Mouse (Mus musculus) liver, embryonic 13.5 days (tissue): ENCODE results near the gene Tac2. TPM values are rescaled to one million over a fixed set of nuclear protein-coding genes. Genes with fewer than 3 reads are reported as not detected.

Experiments
- ATAC-seq: fragments of 200-750 bp; cut with Nextera tagmentation; 2 replicates; pipeline ENCODE4 v1.8.0; 2017; ENCODE audit warnings: low read depth, mild to moderate bottlenecking, moderate number of reproducible peaks, moderate library complexity
- DNase-seq: peaks from one replicate; pipeline ENCODE4 v3.0.0; 2022
- H3K27ac ChIP-seq: fragments of 300-500 bp; sonication (generic); 2 replicates; pipeline ENCODE4 v1.5.1; 2015; ENCODE audit warnings: moderate library complexity, mild to moderate bottlenecking, inconsistent platforms
- H3K27me3 ChIP-seq: fragments of 300-500 bp; sonication (generic); 2 replicates; pipeline ENCODE4 v1.6.1; 2015; ENCODE audit warnings: mild to moderate bottlenecking, inconsistent platforms
- H3K36me3 ChIP-seq: fragments of 300-500 bp; sonication (generic); 2 replicates; pipeline ENCODE4 v1.6.1; 2015; ENCODE audit warnings: mild to moderate bottlenecking, inconsistent platforms
- H3K4me1 ChIP-seq: fragments of 300-500 bp; sonication (generic); replicated peaks from 2 replicates; pipeline ENCODE4 v1.6.1; 2015; ENCODE audit warnings: inconsistent platforms
- H3K4me2 ChIP-seq: fragments of 300-500 bp; sonication (generic); 2 replicates; pipeline ENCODE4 v1.6.1; 2015; ENCODE audit warnings: inconsistent platforms, mild to moderate bottlenecking, moderate library complexity
- H3K4me3 ChIP-seq: fragments of 300-500 bp; sonication (generic); replicated peaks from 2 replicates; pipeline ENCODE4 v1.5.1; 2015; ENCODE audit warnings: mild to moderate bottlenecking, inconsistent platforms
- H3K9ac ChIP-seq: fragments of 300-500 bp; sonication (generic); 2 replicates; pipeline ENCODE4 v1.6.1; 2015; ENCODE audit warnings: mild to moderate bottlenecking, inconsistent platforms
- H3K9me3 ChIP-seq: fragments of 300-500 bp; sonication (generic); replicated peaks from 2 replicates; pipeline ENCODE4 v1.6.1; 2016; ENCODE audit warnings: inconsistent platforms
- WGBS: fragments of 180-500 bp; shearing (Covaris S2); methylation state at CpG from one replicate; pipeline ENCODE4 v1.1.7; 2015; ENCODE audit not compliant: insufficient replicate concordance; 5-methylcytosine and 5-hydroxymethylcytosine counted together
- polyA plus RNA-seq: library from polyadenylated mRNA; unstranded; fragments of >200 nt; fragmentation: Nextera tagmentation; extraction: Ambion mirVana; gene quantifications from 2 replicates; pipeline ENCODE4 v1.2.1, GENCODE M21; 2015

The Tac2 gene
- polyA plus RNA-seq, 1 experiment from 2014 or later: 14.2 TPM

- no peak overlapping the region for H3K27ac ChIP-seq
- H3K4me2 ChIP-seq: no peak overlapping the region
- DNase-seq (no peak), ATAC-seq (no peak)
- 66% methylated on average over 5 of the region's 5 CpGs for WGBS
- H3K9ac ChIP-seq: no peak overlapping the region
- H3K4me3 ChIP-seq: no peak overlapping the region
- H3K36me3 ChIP-seq: peaks cover 64% of the 10 kb centered on the region
- peaks cover 47% of the 10 kb centered on the region for H3K4me1 ChIP-seq
- no peaks in the 10 kb centered on the region for H3K27me3 ChIP-seq
- H3K9me3 ChIP-seq: no peaks in the 10 kb centered on the region
Measured at GRCm38 (mm10) chr10:127744661-127745060, 20.4 kb downstream of the Tac2 start.

GRCm38 (mm10) chr10:127745886-127746285 lies 21.6 kb downstream of the Tac2 start:
- no peak for DNase-seq
- no peak overlapping the region for H3K4me3 ChIP-seq
- no peaks in the 10 kb centered on the region for H3K27me3 ChIP-seq
- H3K4me1 ChIP-seq: peaks cover 40% of the 10 kb centered on the region
- H3K36me3 ChIP-seq: peaks cover 64% of the 10 kb centered on the region
- no peak overlapping the region for H3K9ac ChIP-seq
- no peak overlapping the region for H3K27ac ChIP-seq
- no peaks in the 10 kb centered on the region for H3K9me3 ChIP-seq
- no peak for ATAC-seq
- no peak overlapping the region for H3K4me2 ChIP-seq
- WGBS: 69% methylated on average over 5 of the region's 5 CpGs

GRCm38 (mm10) chr10:127747254-127747653 lies 23.0 kb downstream of the Tac2 start:
- H3K27me3 ChIP-seq: no peaks in the 10 kb centered on the region
- ATAC-seq (no peak), DNase-seq (no peak)
- no peak overlapping the region for H3K9ac ChIP-seq
- 84% methylated on average over 8 of the region's 8 CpGs for WGBS
- no peak overlapping the region for H3K4me2 ChIP-seq
- H3K27ac ChIP-seq: peak overlapping the region; percentile 69; the same call in 1 of the 2 replicates
- H3K4me1 ChIP-seq: peaks cover 37% of the 10 kb centered on the region
- H3K4me3 ChIP-seq: no peak overlapping the region
- H3K36me3 ChIP-seq: peaks cover 53% of the 10 kb centered on the region
- H3K9me3 ChIP-seq: no peaks in the 10 kb centered on the region

GRCm38 (mm10) chr10:127748847-127749612 lies 24.8 kb downstream of the Tac2 start:
- Histone ChIP-seq H3K9me3 (no peaks in the 10 kb centered on the region), H3K4me3 (peak overlapping the region; percentile 27), H3K4me1 (peaks cover 44% of the 10 kb centered on the region), H3K9ac (no peak overlapping the region), H3K36me3 (peaks cover 35% of the 10 kb centered on the region), H3K27me3 (no peaks in the 10 kb centered on the region), H3K4me2 (peak overlapping the region; percentile 28), H3K27ac (peak overlapping the region; percentile 69)
- WGBS: 27% methylated on average over 8 of the region's 8 CpGs
- peak; percentile 64 for ATAC-seq
- no peak for DNase-seq

GRCm38 (mm10) chr10:127750136-127750777 lies 26.0 kb downstream of the Tac2 start:
- ATAC-seq (no peak), DNase-seq (no peak)
- Histone ChIP-seq H3K4me3 (peak overlapping the region; percentile 27), H3K9me3 (no peaks in the 10 kb centered on the region), H3K4me1 (peaks cover 51% of the 10 kb centered on the region), H3K27me3 (no peaks in the 10 kb centered on the region), H3K9ac (peak overlapping the region; percentile 4), H3K36me3 (peaks cover 24% of the 10 kb centered on the region), H3K4me2 (peak overlapping the region; percentile 28), H3K27ac (peak overlapping the region; percentile 69)
- 55% methylated on average over 24 of the region's 24 CpGs for WGBS

GRCm38 (mm10) chr10:127751548-127751947 lies 27.3 kb downstream of the Tac2 start, which contains the start of gene Gpr182:
TSS of gene Gpr182 (minus strand) at chr10:127751732.
- Histone ChIP-seq H3K9me3 (no peaks in the 10 kb centered on the region), H3K4me1 (peaks cover 56% of the 10 kb centered on the region), H3K9ac (peak within 1 kb of the TSS; percentile 4; the same call in 1 of the 2 replicates), H3K4me2 (peak within 1 kb of the TSS; percentile 28), H3K36me3 (peaks cover 15% of the 10 kb centered on the region), H3K27ac (peak within 1 kb of the TSS; percentile 50), H3K27me3 (no peaks in the 10 kb centered on the region), H3K4me3 (peak within 1 kb of the TSS; percentile 27)
- WGBS: 29% methylated on average over 8 of the region's 8 CpGs
- ATAC-seq: peak; percentile 34
- no peak for DNase-seq

- ATAC-seq (no peak), DNase-seq (no peak)
- no peak overlapping the region; the same call in 1 of the 2 replicates for H3K27ac ChIP-seq
Measured at GRCm38 (mm10) chr10:127754566-127755166, 30.4 kb downstream of the Tac2 start.

GRCm38 (mm10) chr10:127755246-127755645 lies 31.0 kb downstream of the Tac2 start:
- H3K27ac ChIP-seq: no peak overlapping the region
- DNase-seq (no peak), ATAC-seq (no peak)
- 36% methylated on average over 3 of the region's 3 CpGs for WGBS
- no peak overlapping the region for H3K4me2 ChIP-seq
- H3K27me3 ChIP-seq: no peaks in the 10 kb centered on the region
- H3K4me1 ChIP-seq: peaks cover 49% of the 10 kb centered on the region
- no peak overlapping the region for H3K9ac ChIP-seq
- no peaks in the 10 kb centered on the region for H3K36me3 ChIP-seq
- 0 out of 2 replicates have a peak, but pooled peaks cover 4% of the 10 kb centered on the region for H3K9me3 ChIP-seq
- no peak overlapping the region for H3K4me3 ChIP-seq

More at GRCm38 (mm10) chr10:127754566-127755166, 30.4 kb downstream of the Tac2 start:
- Histone ChIP-seq H3K36me3 (no peaks in the 10 kb centered on the region), H3K4me2 (no peak overlapping the region), H3K9ac (no peak overlapping the region), H3K4me1 (peaks cover 52% of the 10 kb centered on the region), H3K9me3 (0 out of 2 replicates have a peak, but pooled peaks cover 4% of the 10 kb centered on the region), H3K27me3 (no peaks in the 10 kb centered on the region), H3K4me3 (no peak overlapping the region)
- WGBS: 41% methylated on average over 6 of the region's 6 CpGs

- 0 out of 2 replicates have a peak, but pooled peaks cover 4% of the 10 kb centered on the region for H3K9me3 ChIP-seq
- no peaks in the 10 kb centered on the region for H3K27me3 ChIP-seq
- peaks cover 47% of the 10 kb centered on the region for H3K4me1 ChIP-seq
- H3K9ac ChIP-seq: no peak overlapping the region
- H3K4me2 ChIP-seq: peak overlapping the region; percentile 54
- no peaks in the 10 kb centered on the region for H3K36me3 ChIP-seq
- ATAC-seq: no peak
- no peak overlapping the region; the same call in 1 of the 2 replicates for H3K27ac ChIP-seq
- H3K4me3 ChIP-seq: peak overlapping the region; percentile 29
- WGBS: 14% methylated on average over 18 of the region's 18 CpGs
- DNase-seq: no peak
Measured at GRCm38 (mm10) chr10:127755770-127756468, 31.6 kb downstream of the Tac2 start.

- DNase-seq (no peak), ATAC-seq (0 out of 2 replicates have a peak, but pooled peaks have one; percentile 27)
- Histone ChIP-seq H3K4me3 (no peak within 1 kb of the TSS), H3K9me3 (0 out of 2 replicates have a peak, but pooled peaks cover 4% of the 10 kb centered on the region), H3K9ac (no peak within 1 kb of the TSS), H3K36me3 (no peaks in the 10 kb centered on the region), H3K4me1 (peaks cover 36% of the 10 kb centered on the region), H3K27ac (peak within 1 kb of the TSS; percentile 47), H3K27me3 (no peaks in the 10 kb centered on the region), H3K4me2 (no peak within 1 kb of the TSS)
- WGBS: 62% methylated on average over 9 of the region's 9 CpGs
Measured at GRCm38 (mm10) chr10:127759181-127760110, 35.2 kb downstream of the Tac2 start, which contains the start of the genes Rdh1 and Rdh16f1. TSS of gene Rdh1 (plus strand) at chr10:127759721. TSS of gene Rdh16f1 (plus strand) at chr10:127759787.
